Mouse (Mus musculus) layer of hippocampus, postnatal 10 days (tissue): Measurements from ENCODE around the gene Mgll. TPM values are rescaled to one million over a fixed set of nuclear protein-coding genes. Genes with fewer than 3 reads are reported as not detected.

Experiments used
- DNase-seq, 2 experiments: peaks; one replicate each; pipeline ENCODE4 v3.0.0; 2021; ENCODE audit warnings: low spot score in 2 of 2
- total RNA-seq, 2 experiments: library from RNA; stranded (reverse); gene quantifications; 2 replicates each; pipeline ENCODE4 v1.2.3; 2021

Gene Mgll
- total RNA-seq, 2 experiments from 2014 or later: 120 to 129 TPM

DNA sequence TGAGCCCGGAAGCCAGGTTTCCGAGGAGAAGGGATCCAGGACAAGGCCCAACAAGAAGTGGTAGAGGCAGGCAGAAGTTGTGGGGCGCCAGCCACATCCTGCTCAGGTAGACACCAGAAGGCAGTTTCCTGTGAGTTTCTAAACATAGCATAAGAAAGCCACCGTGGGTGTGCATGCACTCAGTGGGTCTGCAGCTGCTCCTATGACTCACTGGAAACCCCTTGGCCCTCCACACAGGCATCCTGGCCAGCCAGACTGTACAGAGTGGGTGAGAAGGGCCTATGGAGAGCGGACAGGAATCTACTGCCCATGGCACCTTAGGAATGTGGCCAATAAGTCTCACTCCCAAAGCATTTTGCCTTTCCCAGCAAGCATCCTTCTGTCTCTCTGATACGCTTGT is 45.5 kb downstream of the Mgll start:
- no peak for DNase-seq

DNA sequence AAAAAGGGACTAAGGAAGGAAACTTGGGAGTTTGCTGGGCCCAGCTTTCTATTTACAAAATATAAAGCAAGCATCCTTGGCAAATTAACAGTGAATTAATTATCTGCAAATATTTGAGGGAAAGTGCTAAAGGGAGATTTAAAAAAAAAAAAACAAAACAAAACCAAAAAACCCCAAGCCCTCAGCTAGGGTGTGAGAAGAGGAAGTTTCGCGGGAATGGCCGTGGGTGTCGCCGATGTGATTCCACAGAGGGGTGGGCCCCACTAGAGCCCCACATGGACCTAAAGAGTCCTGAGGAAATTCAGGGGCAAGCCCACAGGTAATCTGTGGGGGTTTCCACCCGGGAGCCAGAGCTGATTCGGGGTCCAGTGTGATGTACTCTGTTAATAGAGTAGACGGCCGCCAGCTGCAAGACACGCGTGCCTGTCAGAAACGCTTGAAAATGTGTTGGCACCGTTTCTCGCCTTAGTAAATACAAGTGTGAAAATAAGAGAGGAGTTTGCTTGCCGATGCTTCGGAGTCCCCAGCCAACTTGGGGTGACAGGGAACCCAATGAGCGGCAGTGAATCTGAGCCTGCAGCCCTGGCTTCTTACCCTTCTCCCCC is 46.2 kb downstream of the Mgll start:
- no peak for DNase-seq

DNA sequence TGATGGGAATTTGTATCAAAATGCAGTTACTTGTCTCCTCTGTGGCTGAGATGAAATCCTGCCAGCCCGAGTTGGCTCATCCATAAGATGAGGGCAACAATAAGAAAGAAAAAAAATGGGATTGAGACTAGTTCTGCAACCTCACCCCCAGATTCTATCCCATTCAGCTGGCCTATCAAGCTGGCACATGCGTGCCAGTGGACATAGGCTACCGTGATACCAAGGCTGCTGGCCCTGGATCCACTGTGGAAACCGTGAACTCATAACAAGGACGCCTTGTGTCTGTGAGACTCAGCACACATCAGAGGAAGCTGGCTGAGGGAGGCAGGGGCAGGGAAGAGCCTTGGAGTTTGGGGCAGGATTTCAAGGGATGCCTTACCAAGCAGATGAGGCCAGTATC is 46.8 kb downstream of the Mgll start:
- DNase-seq: no peak

DNA sequence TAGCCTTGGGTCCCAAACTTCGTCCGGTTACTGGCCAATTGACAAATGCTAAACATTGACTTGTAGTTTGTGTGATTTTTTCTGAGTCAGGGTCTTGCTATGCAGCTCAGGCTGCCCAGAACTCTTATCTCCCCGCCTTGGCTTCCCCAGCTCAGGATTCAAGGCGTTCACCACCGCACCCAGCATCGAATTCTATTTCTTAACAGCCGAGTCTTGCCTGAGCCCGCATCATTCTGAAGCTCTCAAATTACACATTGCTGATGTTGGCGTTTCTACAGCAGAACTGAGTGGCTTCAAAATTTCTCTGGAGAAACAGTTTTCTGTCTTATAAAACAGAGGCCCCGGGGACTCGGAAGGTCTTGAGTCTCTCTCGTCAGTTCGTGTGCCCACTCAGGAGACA is 47.8 kb downstream of the Mgll start:
- DNase-seq: no peak

DNA sequence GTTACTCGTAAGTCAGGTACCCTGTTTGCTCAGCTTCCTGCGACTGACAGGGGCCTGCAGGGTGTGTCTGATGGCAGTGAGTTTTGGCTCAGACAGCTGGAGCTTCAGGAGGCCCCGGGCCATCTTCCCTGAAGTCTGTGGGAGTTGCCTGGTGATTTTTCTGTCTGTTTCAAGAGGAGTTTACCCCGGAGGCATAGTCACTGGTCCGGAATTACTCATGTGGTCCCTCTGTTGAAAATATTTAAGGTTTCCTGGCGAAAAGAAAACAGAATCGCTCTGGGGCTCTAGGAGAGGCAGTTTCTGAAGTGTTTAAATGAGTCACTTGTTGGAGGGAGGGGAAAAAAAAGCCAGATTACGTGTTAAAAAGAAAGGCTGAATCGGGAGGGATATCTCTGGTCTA is 49.8 kb downstream of the Mgll start:
- no peak for DNase-seq

DNA sequence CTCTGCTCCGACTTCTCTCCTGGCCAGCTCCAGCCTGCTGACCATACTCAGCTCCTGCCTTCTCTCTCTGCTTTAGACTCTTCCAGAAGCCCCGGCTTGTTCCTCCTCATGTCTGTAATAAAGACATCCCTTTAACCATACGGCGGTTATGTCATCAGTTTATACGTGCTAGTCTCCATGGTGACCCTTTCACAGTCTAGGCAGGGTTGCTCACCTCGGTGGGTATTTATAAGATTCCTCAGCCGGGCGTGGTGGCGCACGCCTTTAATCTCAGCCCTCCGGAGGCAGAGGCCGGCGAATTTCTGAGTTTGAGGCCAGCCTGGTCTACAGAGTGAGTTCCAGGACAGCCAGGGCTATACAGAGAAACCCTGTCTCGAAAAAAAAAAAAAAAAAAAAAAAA is 51.1 kb downstream of the Mgll start:
- DNase-seq: no peak

DNA sequence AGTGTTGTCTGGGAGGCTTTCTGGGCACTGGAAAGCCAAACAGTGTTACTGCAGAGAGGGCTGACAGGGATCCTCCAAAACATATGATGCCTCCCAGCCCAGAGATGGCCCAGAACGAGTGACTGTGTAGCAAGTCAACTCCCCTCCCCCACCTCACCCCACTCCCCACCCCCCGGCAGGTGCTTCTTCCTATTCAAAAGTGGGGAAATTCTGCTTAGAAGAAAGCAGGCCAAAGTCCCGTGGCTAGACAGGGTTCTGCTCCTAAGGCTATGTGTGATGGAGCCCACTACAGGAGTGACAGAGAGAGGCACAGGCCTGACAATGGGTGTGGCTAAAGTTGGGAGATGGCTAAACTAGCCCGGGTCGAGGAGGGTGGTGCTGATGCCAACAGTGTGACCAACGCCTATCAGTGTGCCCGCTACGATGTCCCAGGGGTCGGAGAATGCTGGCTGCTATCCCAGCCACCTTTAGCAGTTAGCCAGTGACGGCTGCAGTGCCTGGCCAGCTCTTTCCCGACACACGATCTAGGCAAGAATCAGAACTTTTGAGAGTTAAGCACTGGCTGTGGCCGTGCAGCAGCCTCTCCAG is 52.2 kb downstream of the Mgll start:
- no peak for DNase-seq

DNA sequence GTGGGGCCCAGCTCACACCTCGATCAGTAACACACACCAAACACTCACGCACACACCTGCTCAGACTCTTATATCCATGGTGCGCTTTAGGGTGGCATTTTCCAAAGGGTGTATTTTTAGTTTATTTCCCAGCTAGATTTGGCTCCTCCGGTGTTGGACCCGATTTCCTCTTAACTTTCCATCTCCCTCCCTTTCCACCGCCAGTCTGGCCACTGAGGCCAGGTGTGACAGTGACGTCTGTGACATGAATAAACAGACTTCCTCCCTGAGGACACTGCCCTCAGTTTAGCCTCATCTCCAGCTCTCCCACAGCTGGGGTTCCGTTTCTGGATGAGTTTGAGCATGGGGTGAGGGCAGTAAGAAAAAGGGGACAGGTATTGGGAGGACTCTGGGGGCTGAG is 52.8 kb downstream of the Mgll start:
- no peak for DNase-seq

DNA sequence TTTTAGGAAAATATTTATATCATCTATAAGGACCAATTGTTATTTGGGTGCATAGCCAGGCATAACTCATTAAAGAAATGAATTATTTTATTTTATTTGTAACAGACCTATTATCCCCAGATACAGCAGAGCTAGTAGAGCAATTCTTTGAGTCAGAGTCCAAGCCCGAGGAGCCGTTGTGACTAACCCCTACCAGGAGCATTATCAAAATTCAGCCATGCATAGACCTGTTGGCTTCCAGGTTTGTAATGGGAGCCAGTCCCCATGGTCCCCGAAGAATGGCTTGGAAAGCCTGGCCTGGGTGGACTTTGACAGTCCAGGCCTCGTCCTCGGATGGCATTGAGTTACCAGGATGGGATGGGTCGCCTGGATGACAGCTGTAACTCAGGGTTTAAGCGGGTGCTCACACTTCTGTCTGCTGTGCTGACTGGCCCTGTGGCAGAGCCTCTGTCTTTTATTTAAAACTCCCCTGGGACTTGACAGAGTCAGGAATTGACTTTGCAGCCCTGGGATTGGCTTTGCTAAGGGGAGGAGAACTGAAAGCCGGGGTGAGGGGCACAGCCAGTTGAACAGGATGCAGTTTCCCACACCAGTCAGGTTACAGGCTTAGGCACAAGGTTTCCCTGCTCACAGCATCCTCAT is 54.0 kb downstream of the Mgll start:
- DNase-seq: no peak

DNA sequence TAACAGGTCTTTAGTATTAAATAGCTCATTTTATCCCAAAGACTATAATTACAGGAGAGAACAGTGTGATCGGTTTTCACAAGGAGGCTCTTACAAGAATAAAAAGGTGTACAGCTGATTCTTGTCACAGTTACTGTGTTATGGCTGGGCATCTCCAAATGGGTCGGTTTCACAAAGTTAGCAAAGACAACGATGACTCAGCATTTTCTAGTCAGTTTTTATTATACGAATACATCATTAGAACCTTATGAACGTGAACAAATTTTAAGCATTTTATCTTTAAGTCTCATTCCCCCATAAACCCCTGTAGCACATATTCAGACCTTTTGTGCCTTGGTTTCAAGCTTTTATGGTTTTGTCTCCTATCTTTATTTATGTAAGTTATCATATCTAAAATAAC is 55.5 kb downstream of the Mgll start:
- DNase-seq: no peak

DNA sequence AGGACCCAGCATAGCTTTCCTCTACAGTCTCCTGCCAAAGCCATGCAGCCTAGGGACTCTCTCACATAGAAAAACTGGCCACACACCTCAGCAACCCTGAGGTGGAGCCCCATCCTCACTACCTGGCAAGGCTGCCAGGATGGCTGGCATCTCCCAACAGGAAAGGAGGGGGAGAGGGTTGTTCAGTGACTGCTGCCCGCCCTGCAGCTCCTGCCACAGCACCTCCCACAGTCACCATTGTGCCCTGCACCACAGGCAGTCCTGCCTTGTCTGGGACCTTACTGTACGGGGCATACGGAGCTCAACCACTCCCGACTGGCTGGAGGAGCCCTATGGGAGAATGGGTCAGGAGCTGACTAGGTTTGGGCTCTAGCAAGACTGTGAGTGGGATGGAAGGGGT is 57.7 kb downstream of the Mgll start:
- no peak for DNase-seq

DNA sequence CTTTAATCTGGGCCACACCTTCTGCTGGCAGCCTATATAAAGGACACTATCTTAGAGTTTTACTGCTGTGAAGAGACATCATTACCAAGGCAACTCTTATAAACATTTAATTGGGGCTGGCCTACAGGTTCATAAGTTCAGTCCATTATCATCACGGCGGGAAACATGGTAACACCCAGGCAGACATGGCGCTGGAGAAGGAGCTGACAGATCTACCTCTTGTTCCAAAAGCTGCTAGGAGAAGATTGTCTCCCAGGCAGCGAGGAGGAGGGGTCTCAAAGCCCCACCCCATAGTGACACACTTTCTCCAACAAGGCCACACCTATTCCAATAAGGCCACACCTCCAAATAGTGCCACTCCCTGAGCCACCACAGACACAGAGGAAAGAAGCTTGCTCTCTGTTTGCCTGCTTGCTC is 58.8 kb downstream of the Mgll start:
- no peak for DNase-seq

DNA sequence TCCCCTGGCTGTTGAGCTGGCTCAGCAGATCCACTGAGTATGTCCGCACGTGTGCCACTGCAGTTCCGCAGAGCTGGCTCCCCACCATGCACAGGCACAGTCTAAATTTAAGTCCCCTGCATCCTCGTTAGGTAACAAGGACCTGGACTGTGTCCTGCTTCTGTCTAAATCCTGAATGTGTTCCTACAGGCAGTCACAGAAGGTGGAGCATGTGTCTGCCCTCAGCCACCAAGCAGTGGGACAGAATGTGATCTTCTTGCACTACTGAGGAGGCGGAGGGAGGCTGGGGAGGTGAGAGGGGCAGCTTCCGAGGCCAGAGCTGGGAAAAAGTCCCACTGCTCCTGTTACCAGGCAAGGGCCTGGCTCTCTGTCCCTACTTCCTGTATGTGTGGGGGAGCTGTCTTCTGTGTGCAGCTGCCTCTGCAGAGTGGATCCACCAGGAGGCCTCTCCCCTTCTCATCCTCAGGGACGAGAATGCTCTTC is 60.5 kb downstream of the Mgll start:
- no peak for DNase-seq

DNA sequence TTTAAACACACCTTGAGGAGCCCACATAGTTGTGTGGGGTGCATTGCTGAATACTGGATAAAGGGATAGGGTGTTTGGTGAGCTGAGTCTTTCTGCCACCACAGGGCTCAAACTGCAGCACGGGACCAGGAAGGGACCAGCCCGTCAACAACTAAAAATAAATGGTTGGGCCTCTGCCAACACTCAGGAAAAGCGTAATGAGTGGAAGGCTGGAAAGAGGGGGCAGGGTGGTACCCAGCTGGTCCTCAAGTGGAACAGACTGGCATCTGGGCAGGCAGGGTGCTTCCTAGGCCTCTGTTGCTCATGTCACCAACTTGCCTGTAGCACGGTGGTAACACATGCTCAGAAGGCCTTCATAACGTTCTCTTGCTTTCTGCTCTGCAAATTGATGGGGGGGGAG is 61.1 kb downstream of the Mgll start:
- DNase-seq: no peak

DNA sequence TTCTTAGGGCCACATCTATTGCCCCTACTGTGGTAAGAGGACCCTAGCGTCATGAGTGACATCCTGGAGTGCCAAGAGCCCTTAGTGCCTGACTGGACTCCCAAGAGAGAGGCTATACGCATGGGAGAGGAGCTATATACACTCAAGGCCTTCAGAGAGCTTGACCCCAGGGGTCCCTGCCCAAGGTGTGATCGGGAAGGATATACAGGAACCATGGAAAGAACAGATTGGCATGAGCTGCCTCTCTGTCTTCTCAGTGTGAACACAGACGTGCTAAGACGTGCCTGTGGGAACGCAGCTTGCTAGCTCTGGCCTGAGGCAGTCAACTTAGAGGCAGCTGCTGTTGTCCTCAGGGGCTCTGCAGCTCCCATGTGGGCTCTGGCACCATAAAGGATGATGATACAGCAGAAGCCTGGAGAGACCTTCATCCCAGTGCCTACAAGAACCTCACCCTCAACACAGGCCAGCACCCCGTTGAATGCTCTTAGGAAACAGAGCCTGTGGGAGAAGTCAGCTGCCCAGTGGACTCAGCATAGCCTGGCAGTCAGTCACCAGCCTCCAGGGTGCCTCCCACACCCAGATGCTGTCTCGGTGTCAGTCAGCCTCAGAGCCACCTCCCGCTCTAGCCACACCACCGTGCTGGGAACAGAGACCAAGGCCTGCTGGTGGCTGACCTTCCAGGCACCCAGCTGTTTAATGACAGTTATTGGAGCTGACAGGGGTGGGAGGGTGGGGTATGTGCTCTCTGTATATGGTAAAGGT is 61.8 kb downstream of the Mgll start:
- no peak for DNase-seq

DNA sequence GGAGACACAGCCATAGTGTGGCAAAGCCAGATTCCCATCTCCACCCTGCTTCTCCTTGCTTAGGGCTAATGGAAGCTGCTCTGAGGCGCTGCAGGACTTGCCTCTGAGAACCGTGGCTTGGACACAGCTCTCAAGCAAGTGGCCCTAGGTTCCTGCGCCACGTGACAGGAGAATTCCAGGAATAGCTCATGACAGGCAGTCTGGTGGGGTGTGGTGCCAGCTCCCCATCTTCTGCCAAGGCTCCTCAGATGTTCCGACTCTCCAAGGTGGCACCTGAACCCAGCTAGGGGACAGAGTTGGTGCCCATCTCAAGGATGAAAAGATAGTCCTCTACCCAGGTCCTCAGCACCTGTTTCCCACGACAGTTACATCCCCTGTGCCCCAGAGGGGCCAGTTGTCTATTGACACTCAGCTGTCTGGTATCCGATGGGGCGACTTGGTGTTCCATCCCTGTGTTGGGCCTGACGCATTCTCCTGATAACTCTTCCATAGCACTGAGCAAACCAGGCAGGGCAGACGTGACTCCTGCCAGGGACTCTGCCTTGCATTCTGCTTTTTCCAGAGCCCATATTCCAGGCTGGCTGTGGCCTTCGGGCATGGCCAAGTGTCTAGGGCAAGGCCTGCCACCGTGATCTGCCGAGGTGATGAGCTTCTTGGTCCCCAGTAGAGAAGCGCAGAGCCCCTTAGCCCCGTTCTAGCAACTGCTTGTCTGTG is 62.7 kb downstream of the Mgll start:
- DNase-seq: no peak

DNA sequence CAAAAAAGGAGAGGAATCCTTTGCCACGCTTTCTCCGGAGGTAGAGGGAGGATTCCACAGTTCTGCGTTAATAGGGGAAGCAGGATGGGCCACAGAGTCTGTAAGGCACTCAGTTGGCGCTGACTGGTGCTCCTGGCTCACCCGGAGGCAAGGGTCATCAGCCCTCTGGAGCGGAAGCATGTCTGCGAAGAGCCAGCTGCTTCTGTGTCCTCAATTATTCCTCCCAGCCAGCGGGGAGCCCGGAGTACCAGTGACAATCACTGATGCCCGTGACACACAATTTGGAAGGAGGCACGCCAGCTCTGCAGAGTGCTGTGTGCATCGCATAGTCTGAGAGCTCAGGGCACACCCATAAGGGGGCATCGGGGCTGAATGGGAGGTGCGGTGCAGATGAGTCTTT is 63.3 kb downstream of the Mgll start:
- no peak for DNase-seq

DNA sequence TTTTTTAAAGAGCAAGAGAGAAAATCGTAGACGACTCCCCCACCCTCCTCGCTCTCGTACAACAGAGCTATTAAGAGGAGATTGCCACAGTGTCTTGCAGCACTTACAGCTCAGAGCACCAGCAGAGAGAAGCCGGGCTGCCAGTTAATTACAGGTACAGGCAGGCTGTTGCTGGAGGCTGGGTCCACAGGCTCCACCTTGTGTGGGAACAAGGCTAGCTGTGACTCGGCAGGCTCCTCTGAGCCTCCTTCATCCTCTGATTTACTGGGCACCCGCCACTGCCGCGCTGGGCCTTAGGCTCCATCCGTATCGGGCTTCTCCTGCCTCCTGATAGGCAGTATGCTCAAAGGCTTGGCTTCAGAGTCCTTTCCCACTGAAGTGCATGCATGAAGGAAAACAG is 64.0 kb downstream of the Mgll start:
- DNase-seq: no peak

DNA sequence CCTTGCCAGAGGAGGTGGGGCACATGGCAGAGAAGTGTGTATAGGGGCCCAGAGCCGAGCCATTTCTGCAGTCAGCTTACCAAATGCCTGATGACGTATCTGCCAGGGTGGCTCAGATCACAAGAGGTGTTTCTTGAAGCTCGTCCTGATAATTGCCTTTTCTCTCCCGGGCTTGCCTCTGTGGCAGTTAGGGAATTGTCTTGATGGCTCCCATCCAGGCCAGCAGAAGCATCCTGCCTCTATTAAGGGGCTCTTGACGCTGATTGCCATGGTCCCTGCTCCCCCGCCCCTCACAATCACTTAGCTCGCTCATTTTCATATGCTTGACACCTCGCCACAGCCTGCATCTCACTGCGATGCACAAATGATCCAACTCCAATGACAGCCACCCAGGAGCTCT is 67.1 kb downstream of the Mgll start:
- no peak for DNase-seq

DNA sequence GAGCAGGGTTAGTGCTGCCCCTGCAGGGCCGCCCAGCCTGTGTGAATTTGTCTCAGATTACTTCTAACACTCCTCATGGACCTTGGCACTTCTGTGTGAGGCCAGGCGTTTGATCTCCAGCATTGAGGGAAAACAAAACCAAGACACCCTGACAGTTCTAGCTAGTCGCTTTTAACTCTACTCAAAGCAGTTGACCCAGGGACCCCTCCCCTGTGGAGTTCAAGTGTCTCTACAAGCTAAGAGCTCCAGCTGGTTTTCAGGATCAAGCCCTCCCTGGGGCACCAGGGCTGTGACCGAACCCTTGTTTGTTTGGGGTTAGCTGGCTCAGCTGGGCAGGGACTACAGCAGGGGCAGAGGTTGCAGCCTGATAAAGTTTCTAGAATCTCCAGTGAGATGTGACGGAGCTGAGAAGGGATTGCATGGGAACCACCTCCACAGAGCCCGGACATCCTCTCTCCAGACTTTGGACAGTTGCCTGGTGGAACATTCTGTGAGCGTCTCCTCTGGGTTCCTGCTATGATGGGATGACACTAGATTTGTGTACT is 68.0 kb downstream of the Mgll start:
- DNase-seq: no peak

DNA sequence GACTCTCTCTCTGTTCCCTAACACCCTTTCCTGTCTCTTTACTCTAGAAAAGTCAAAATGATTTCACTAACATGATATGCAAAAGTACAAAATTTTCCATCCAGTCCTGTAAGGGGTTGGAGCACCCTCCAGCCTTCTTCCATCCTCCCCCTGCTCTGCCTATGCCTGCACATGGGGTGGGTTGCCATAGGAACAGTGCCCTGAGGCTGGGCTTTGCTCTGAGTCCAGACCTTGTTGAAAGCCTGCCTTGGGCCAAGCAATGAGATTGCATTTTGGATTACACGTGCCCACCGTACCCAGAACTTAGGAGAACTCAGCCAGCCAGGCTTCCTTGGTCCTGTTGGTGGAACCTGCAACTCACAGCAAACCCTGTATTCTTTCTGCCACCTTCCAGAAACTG is 69.0 kb downstream of the Mgll start:
- DNase-seq: peak in 1 of 2 experiments; percentile 55
